Mouse (Mus musculus): ENCODE results near the gene Alg14.

GRCm38 (mm10) chr3:121291225-121291559 lies 381 bp upstream of the Alg14 start:
- TF ChIP-seq GATA1 (IDR thresholded peaks at IDR 0.05; ENCODE audit: low read length): no peak
- no peak for TF ChIP-seq TAL1 (IDR thresholded peaks at IDR 0.05; ENCODE audit: low read length)

All from erythroblast, embryonic 14.5 days (primary cell).